Mouse (Mus musculus) ovary, postnatal 36 days (tissue): ENCODE measurements at regions not wholly inside any gene's neighbourhood (a gene's known extent, or its start where the extent isn't known, plus 50 kb on each side); places are given as distances from the start of the nearest gene placed in this dataset.

Experiments used
- DNase-seq: peaks from one replicate; pipeline ENCODE4 v3.0.0; 2022; ENCODE audit warnings: low spot score, mixed read lengths

- DNase-seq, result no peak
Observed at GRCm38 (mm10) chr1:137302757-137303422, 342.6 kb upstream of the Nr5a2 start.

GRCm38 (mm10) chr1:137297780-137298569, 337.7 kb upstream of the Nr5a2 start:
- no peak for DNase-seq

- DNase-seq, result no peak
Observed at GRCm38 (mm10) chr1:137289456-137289855, 329.2 kb upstream of the Nr5a2 start.

- DNase-seq, result no peak
Observed at GRCm38 (mm10) chr1:137283291-137283690, 323.0 kb upstream of the Nr5a2 start.

GRCm38 (mm10) chr1:137282457-137282856, 322.2 kb upstream of the Nr5a2 start:
- DNase-seq, result no peak

- no peak for DNase-seq
Observed at GRCm38 (mm10) chr1:137280391-137281386, 320.4 kb upstream of the Nr5a2 start.

GRCm38 (mm10) chr1:137279981-137280380, 319.7 kb upstream of the Nr5a2 start:
- no peak for DNase-seq

GRCm38 (mm10) chr1:137270659-137271612, 310.7 kb upstream of the Nr5a2 start:
- no peak for DNase-seq

GRCm38 (mm10) chr1:137262806-137263370, 302.6 kb upstream of the Nr5a2 start:
- no peak for DNase-seq

- DNase-seq, result no peak
Observed at GRCm38 (mm10) chr1:137262121-137262525, 301.9 kb upstream of the Nr5a2 start.

GRCm38 (mm10) chr1:137256294-137256693, 296.0 kb upstream of the Nr5a2 start:
- DNase-seq, result no peak

GRCm38 (mm10) chr1:137255041-137255440, 294.8 kb upstream of the Nr5a2 start:
- DNase-seq, result no peak

- DNase-seq, result no peak
Observed at GRCm38 (mm10) chr1:137254634-137255033, 294.4 kb upstream of the Nr5a2 start.

GRCm38 (mm10) chr1:137227098-137227485, 266.8 kb upstream of the Nr5a2 start:
- no peak for DNase-seq

- no peak for DNase-seq
Observed at GRCm38 (mm10) chr1:137226479-137227097, 266.3 kb upstream of the Nr5a2 start.

GRCm38 (mm10) chr1:137225418-137225817, 265.2 kb upstream of the Nr5a2 start:
- DNase-seq, result no peak

- no peak for DNase-seq
Observed at GRCm38 (mm10) chr1:137223052-137223451, 262.8 kb upstream of the Nr5a2 start.

GRCm38 (mm10) chr1:137221087-137222057, 261.1 kb upstream of the Nr5a2 start:
- DNase-seq, result peak; percentile 42

GRCm38 (mm10) chr1:137220226-137220625, 260.0 kb upstream of the Nr5a2 start:
- DNase-seq, result no peak
